Mouse (Mus musculus) 3134 (cell line): ENCODE measurements around the gene Pla2g2e.
"Not testable (repeated sequence)": the region's sequence is repeated elsewhere in the genome, so short reads cannot be mapped to it uniquely, and the experiment has no call there.

Source experiments
- DNase-seq: peaks from one replicate; pipeline ENCODE4 v3.0.0-alpha.2; 2011; ENCODE audit warnings: low spot score; ENCODE audit not compliant: insufficient read length; ENCODE audit errors: extremely low read depth

Gene Pla2g2e

DNA sequence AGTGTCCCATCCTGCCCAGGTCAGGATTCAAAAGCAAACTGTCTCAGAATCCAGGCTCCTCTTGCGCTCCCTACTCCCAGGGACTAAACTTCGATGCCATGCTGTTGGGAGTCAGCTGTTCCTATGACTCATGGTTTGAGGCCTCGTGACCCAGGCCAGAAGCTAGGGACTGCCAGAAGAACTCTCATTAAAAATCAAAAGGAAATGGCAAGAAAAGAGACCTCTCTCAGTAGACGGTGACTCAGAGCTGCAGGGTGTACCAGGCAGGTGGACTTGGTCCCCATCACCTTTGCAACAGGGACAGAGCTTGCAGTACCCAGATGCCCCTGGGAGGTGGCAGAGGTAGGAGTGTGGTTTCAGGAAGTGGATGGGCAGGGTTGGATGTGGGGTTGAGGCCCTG lies at the start of gene Pla2g2e:
Pla2g2e (plus strand) TSS at position 212 of the 400 bp plus-strand sequence.
- DNase-seq, result peak; percentile 76

DNA sequence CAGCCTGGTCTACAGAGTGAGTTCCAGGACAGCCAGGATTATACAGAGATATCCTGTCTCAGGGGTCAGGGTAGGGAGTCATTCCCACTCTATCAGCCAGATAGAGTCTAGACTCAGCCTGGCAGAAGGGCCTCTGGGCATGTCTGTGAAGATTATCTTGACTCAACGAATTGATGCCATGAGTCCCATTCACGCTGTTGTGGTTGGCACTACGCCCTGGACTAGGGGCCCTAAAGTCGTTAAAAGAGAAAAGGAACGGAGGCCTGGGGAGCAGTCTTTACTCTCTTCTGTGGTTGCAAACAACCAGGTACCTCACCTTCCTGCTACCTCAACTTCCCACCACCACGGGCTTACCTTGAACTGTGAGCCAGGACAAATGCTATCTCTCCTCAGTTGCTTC lies 37.9 kb upstream of the Pla2g2e start:
- DNase-seq, result no peak

DNA sequence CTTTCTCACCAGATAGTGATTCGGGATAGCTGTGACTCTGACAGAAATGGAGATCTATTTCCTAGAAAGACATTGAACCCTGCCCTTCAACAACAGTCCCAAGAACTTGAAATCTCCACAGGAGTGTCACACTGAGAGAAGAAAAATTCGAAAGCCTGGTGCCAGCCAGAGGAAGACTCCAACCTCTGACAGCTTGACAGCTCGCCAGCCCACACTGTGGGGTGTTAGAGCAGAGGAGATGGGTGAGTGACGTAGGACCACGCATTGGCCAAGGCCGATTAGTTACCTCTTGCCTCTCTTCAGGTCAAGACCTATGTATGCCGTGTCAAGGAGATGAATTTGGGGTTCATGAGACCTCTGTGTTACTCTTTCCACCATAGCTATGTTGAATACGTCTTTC lies 37.0 kb upstream of the Pla2g2e start:
- DNase-seq, result no peak

DNA sequence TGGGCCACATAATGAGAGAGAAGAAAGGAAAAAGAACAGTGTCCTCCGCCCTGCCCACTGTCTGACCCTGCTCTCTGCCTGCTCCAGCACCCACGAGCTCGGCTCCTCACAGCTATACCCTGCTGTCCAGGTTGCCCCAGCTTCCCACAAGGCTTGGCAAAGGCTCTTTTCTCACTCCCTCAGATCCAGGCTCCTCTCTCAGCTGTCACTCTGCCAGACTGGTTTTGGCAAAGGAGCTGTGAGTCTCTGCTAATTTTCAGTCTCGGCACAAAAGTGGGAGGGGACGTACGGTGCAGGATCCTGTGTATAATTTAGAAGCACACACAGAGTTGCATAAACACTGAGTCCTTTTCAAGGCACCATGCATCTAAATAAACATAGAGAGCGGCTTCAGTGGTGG lies 36.4 kb upstream of the Pla2g2e start:
- DNase-seq, result no peak

GRCm38 (mm10) chr4:138851463-138851862 lies 26.3 kb upstream of the Pla2g2e start:
- no peak for DNase-seq

GRCm38 (mm10) chr4:138852961-138853360 lies 24.8 kb upstream of the Pla2g2e start:
- no peak for DNase-seq

DNA sequence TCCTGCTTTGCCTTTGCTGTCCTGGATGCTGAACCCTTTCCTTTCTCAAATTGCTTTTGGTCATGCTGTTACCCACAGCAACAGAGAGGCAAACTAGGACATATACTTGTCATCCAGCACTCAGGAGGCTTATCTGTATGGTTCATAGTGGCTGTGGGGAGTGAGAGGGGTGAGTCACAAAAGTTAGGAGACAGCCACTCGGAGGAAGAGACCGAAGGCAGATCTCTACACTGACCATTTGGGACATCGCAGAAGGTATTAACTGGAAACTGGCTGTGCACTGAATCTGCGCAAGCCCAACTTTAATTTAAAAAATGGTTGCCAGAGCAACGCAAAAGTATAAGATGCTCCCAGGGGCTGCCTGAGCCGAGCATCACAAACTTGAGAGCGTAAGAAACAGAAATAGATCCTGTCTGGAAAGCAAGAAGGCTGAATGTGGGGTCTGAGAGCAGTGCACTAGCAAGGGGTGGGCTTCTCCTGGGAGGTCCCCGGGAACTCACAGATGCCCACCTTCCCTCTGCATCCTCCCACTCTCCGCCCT lies 22.6 kb upstream of the Pla2g2e start:
- DNase-seq, result no peak

DNA sequence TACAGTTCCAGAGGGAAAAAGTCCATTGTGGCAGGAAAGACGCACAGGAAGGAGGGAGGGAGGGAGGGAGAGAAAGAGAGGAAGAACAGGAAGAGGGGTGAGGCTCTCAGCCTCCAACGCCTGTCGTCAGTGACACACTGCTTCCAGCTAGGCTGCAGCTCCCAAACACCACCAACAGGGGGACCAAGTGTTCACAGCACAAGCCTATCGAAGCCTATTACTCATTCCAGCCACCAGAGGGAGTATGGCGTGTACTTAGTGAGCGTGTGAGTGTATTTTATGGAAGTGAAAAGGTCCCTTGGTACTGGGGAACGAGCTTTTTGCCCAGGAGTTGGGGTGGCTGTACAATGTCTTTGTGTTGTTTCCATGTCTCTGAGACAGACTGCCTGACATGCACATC lies 21.3 kb upstream of the Pla2g2e start:
- peak; percentile 52 for DNase-seq

GRCm38 (mm10) chr4:138857576-138857975 lies 20.2 kb upstream of the Pla2g2e start:
- DNase-seq, result no peak

GRCm38 (mm10) chr4:138858446-138858845 lies 19.3 kb upstream of the Pla2g2e start:
- no peak for DNase-seq

GRCm38 (mm10) chr4:138859245-138859644 lies 18.5 kb upstream of the Pla2g2e start:
- no peak for DNase-seq

DNA sequence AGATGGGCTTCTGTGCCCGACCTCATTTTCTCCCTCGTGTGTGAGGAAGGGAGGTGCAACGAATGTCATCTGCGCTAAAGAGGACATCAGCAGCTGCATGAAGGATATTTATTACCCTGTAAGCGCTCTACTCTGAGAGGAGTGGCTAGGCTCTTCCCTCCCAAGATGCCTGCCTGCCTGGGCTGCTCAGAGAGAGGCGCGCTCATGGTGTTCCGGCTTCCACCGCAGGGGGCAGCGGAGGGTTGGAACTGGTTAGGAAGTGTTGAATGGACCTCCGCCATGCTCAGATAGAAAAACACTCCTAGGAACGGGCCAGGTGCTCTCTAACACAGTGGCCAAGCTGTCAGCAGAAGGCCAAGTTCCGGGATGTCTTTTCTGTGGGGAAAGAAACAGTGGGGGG lies 18.0 kb upstream of the Pla2g2e start:
- DNase-seq, result no peak

- DNase-seq, result peak; percentile 63
These were observed 14.3 kb upstream of the Pla2g2e start, which contains the start of gene Pla2g5 for GRCm38 (mm10) chr4:138863344-138863998. Pla2g5 (minus strand) TSS chr4:138863482.

DNA sequence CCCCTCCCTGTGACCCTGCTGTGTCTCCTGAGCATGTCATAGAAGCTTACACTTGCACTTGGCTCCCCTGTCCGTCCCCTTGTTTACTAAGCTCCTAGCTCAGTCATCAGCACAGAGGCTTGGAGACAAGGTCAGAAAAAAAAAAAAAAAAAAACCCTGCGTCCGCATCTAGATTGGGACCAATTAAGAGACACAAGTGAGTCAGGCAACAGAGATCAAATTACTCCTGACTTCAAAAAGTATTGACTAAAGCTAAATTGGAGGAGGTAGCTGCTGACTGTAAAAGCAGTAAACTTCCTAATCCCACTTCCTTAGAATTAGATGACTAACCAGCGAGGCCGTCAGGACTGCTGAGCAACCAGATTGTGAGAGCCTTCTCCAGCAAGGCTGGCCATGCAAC lies 12.7 kb upstream of the Pla2g2e start:
- DNase-seq, result no peak

DNA sequence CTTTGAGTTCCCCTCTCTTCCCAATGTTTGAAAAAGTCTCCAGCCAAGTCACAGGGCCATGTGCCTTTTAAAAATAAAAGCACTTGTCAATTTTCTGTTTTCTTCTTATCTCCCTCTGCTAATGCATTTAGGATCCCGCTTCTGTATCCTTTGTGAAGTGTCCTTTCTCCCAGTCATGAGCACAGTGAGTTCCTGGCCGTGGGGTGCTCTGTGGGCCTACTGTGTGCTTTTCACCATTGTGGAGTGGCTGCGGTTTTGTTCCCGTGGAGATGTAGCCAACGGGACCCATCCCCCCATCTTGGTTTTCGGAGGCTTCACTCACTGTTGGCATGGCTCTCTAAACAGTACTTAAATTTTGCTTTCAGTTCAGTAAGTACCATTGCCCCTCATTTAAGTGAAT lies 11.8 kb upstream of the Pla2g2e start:
- DNase-seq, result no peak

GRCm38 (mm10) chr4:138866413-138866812 lies 11.3 kb upstream of the Pla2g2e start:
- DNase-seq, result peak; percentile 61

DNA sequence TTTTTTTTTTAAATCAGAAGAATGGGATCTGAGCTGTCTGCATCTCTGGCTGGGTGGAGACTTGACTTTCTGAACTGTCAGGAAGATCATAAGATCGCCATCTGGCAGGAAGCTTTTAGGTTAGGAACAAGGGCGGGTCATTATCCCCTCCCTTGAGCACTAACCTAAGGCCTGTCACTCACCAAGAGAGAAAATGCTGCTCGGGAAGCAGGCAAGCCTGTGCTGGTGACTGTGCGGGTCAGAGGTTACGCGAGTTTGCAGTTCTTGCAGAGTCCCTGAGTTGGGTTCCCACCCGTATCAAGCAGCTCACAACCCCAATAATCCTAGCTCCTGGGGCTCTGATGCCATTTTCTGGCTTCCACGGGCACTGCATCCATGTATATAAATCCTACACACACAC lies 9.1 kb upstream of the Pla2g2e start:
- no peak for DNase-seq

DNA sequence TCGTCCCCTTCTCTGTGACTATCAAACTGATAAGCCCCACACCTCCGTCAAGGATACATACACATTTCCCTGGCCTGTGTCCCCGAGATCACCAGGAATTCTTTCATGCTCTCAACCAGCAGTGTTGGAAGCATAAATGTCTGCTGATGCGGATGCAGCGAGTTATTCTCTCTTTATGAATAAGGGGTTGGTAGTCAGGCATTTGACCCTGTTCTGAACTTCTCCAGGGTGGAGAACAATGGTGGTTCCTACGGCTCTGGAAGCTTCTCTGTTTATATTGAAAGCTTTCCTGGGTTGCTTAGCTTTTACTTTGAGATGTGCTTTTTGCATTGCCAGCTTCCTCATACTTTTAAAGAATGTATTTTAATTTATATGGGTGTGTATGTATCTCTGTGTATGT lies 3.9 kb upstream of the Pla2g2e start, which contains the start of gene Gm13030:
Gm13030 (minus strand) TSS at position 101 of the 400 bp plus-strand sequence.
- no peak for DNase-seq

DNA sequence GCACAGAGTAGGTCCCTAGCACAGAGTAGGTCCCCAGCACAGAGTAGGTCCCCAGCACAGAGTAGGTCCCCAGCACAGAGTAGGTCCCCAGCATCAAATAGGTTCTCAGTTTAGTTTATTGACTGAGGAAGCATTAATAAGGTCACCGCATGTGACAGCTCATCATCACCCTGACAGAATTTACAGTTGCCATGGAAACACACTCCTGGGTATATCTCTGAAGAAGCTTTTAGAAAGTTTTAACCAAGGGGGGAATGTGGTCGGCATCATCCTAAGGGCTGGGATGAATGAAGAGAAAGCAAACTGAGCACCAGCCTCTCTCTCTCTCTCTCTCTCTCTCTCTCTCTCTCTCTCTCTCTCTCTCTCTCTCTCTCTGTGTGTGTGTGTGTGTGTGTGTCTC lies 2.5 kb upstream of the Pla2g2e start:
- not testable (repeated sequence) for DNase-seq

- no peak for DNase-seq
These were observed 1.8 kb upstream of the Pla2g2e start for GRCm38 (mm10) chr4:138875986-138876385.

DNA sequence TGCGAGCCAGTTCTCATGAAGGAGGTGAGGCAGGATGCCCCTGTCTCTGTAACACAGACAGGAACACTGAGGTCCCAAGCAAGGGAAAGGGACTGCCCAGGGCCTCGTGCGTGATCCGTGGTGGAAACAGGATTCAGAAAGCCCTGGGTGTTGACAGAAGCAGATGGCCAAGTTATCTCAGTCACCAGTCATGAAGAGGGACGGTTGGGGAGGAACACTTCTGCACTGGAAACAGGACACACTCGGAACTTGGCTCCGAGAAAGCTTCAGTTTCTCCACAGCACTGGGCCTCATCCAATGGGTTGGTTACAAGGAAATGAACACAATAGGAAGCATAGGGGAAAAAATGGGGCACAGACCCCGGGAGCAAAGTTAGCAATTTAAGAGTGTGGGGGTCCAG lies 1.0 kb downstream of the Pla2g2e start:
- DNase-seq, result no peak

GRCm38 (mm10) chr4:138879808-138880207 lies 2.1 kb downstream of the Pla2g2e start:
- DNase-seq, result no peak
